Mouse (Mus musculus) limb, embryonic 11.5 days (tissue): Measurements from ENCODE around the gene Echdc3. TPM values are rescaled to one million over a fixed set of nuclear protein-coding genes. Genes with fewer than 3 reads are reported as not detected.

Experiments used
- ATAC-seq: fragments of 200-750 bp; cut with Nextera tagmentation; 2 replicates; pipeline ENCODE4 v1.8.0; 2017; ENCODE audit warnings: low read depth; ENCODE audit not compliant: insufficient number of reproducible peaks, low FRiP score, low TSS enrichment
- DNase-seq: peaks from one replicate; pipeline ENCODE4 v3.0.0-alpha.2; 2015; ENCODE audit warnings: low spot score
- H3K27ac ChIP-seq: fragments of 300-500 bp; sonication (generic); replicated peaks from 2 replicates; pipeline ENCODE4 v1.5.1; 2014; ENCODE audit warnings: low read depth, mild to moderate bottlenecking, low read length
- H3K27me3 ChIP-seq: fragments of 300-500 bp; sonication (generic); 2 replicates; pipeline ENCODE4 v1.6.1; 2014; ENCODE audit warnings: mild to moderate bottlenecking, low read length, mixed read lengths; ENCODE audit not compliant: control insufficient read depth, insufficient read depth
- H3K36me3 ChIP-seq: fragments of 300-500 bp; sonication (generic); 2 replicates; pipeline ENCODE4 v1.6.1; 2014; ENCODE audit warnings: mild to moderate bottlenecking, low read length, moderate library complexity, mixed read lengths; ENCODE audit not compliant: control insufficient read depth, insufficient read depth
- H3K4me1 ChIP-seq: fragments of 300-500 bp; sonication (generic); 2 replicates; pipeline ENCODE4 v1.6.1; 2014; ENCODE audit warnings: low read length, mixed read lengths; ENCODE audit not compliant: control insufficient read depth, insufficient read depth
- H3K4me2 ChIP-seq: fragments of 300-500 bp; sonication (generic); 2 replicates; pipeline ENCODE4 v1.6.1; 2014; ENCODE audit warnings: low read depth, mild to moderate bottlenecking, moderate library complexity; ENCODE audit not compliant: severe bottlenecking
- H3K4me3 ChIP-seq: fragments of 300-500 bp; sonication (generic); 2 replicates; pipeline ENCODE4 v1.5.1; 2014; ENCODE audit warnings: low read depth, low read length
- H3K9ac ChIP-seq: fragments of 300-500 bp; sonication (generic); 2 replicates; pipeline ENCODE4 v1.6.1; 2014; ENCODE audit warnings: mild to moderate bottlenecking, low read length
- H3K9me3 ChIP-seq: fragments of 300-500 bp; sonication (generic); 2 replicates; pipeline ENCODE4 v1.6.1; 2016; ENCODE audit warnings: low read length; ENCODE audit not compliant: control insufficient read depth
- WGBS: fragments of 180-500 bp; shearing (Covaris S2); extraction: QIAGEN DNeasy Blood & Tissue Kit; methylation state at CpG from one replicate; pipeline ENCODE4 v1.1.7; 2014; 5-methylcytosine and 5-hydroxymethylcytosine counted together
- polyA plus RNA-seq: library from polyadenylated mRNA; unstranded; fragments of >200 nt; fragmentation: Nextera tagmentation; extraction: Ambion mirVana; gene quantifications from 2 replicates; pipeline ENCODE4 v1.2.1, GENCODE M21; 2014

Gene Echdc3
- polyA plus RNA-seq = 2.7 and 4.5 TPM in 2 replicates

GRCm38 (mm10) chr2:6212724-6213511 is at the start of gene Echdc3:
Echdc3 (minus strand) TSS chr2:6213033.
- Histone ChIP-seq H3K9me3 (no peaks in the 10 kb centered on the region), H3K36me3 (no peaks in the 10 kb centered on the region), H3K27me3 (no peaks in the 10 kb centered on the region), H3K4me2 (peak within 1 kb of the TSS; percentile 59), H3K9ac (peak within 1 kb of the TSS; percentile 68), H3K4me1 (peaks cover 10% of the 10 kb centered on the region; the same call in 1 of the 2 replicates), H3K27ac (peak within 1 kb of the TSS; percentile 70), H3K4me3 (peak within 1 kb of the TSS; percentile 31)
- ATAC-seq (peak; percentile 94), DNase-seq (peak; percentile 94)
- 2% methylated on average over 30 of the region's 30 CpGs for WGBS

- no peak overlapping the region for H3K27ac ChIP-seq
- ATAC-seq (no peak), DNase-seq (no peak)
- H3K9me3 ChIP-seq = no peaks in the 10 kb centered on the region
- H3K27me3 ChIP-seq = no peaks in the 10 kb centered on the region
- H3K4me2 ChIP-seq = no peak overlapping the region
- H3K9ac ChIP-seq = no peak overlapping the region
- H3K36me3 ChIP-seq = no peaks in the 10 kb centered on the region
- H3K4me3 ChIP-seq = no peak overlapping the region
- H3K4me1 ChIP-seq = peaks cover 6% of the 10 kb centered on the region; the same call in 1 of the 2 replicates
- WGBS = 83% methylated on average over 9 of the region's 9 CpGs
Measured at GRCm38 (mm10) chr2:6261718-6262117, 48.9 kb upstream of the Echdc3 start.

- no peak overlapping the region; the same call in 1 of the 2 replicates for H3K4me2 ChIP-seq
- no peak for ATAC-seq
- no peaks in the 10 kb centered on the region for H3K9me3 ChIP-seq
- DNase-seq = no peak
- no peak overlapping the region for H3K4me3 ChIP-seq
- whole genome bisulfite sequencing = 49% methylated on average over 8 of the region's 8 CpGs
- peak overlapping the region; percentile 26; the same call in 1 of the 2 replicates for H3K27ac ChIP-seq
- no peak overlapping the region for H3K9ac ChIP-seq
- no peaks in the 10 kb centered on the region for H3K27me3 ChIP-seq
- peaks cover 8% of the 10 kb centered on the region; the same call in 1 of the 2 replicates for H3K4me1 ChIP-seq
- H3K36me3 ChIP-seq = no peaks in the 10 kb centered on the region
Measured at GRCm38 (mm10) chr2:6261201-6261672, 48.4 kb upstream of the Echdc3 start.

- DNase-seq (no peak), ATAC-seq (no peak)
- Histone ChIP-seq H3K27me3 (no peaks in the 10 kb centered on the region), H3K4me3 (no peak overlapping the region), H3K27ac (no peak overlapping the region; the same call in 1 of the 2 replicates), H3K4me2 (no peak overlapping the region), H3K9ac (no peak overlapping the region), H3K9me3 (no peaks in the 10 kb centered on the region), H3K36me3 (no peaks in the 10 kb centered on the region), H3K4me1 (peaks cover 8% of the 10 kb centered on the region; the same call in 1 of the 2 replicates)
- whole genome bisulfite sequencing = 94% methylated on average over 4 of the region's 4 CpGs
Measured at GRCm38 (mm10) chr2:6260661-6261060, 47.8 kb upstream of the Echdc3 start.

- WGBS = 85% methylated on average over 3 of the region's 3 CpGs
Measured at GRCm38 (mm10) chr2:6259182-6259581, 46.3 kb upstream of the Echdc3 start.

GRCm38 (mm10) chr2:6258026-6258425 is 45.2 kb upstream of the Echdc3 start:
- Histone ChIP-seq H3K4me1 (peaks cover 8% of the 10 kb centered on the region; the same call in 1 of the 2 replicates), H3K27me3 (no peaks in the 10 kb centered on the region), H3K9ac (no peak overlapping the region), H3K9me3 (no peaks in the 10 kb centered on the region; the same call in 1 of the 2 replicates), H3K4me2 (no peak overlapping the region), H3K27ac (no peak overlapping the region), H3K4me3 (no peak overlapping the region), H3K36me3 (no peaks in the 10 kb centered on the region)
- WGBS = 94% methylated on average over 4 of the region's 4 CpGs
- ATAC-seq (no peak), DNase-seq (no peak)

More at GRCm38 (mm10) chr2:6259182-6259581, 46.3 kb upstream of the Echdc3 start:
- peaks cover 8% of the 10 kb centered on the region; the same call in 1 of the 2 replicates for H3K4me1 ChIP-seq
- no peak overlapping the region for H3K9ac ChIP-seq
- H3K4me3 ChIP-seq = no peak overlapping the region
- ATAC-seq = no peak
- DNase-seq = no peak
- no peak overlapping the region for H3K27ac ChIP-seq
- no peak overlapping the region for H3K4me2 ChIP-seq
- H3K36me3 ChIP-seq = no peaks in the 10 kb centered on the region
- no peaks in the 10 kb centered on the region for H3K27me3 ChIP-seq
- H3K9me3 ChIP-seq = no peaks in the 10 kb centered on the region; the same call in 1 of the 2 replicates

GRCm38 (mm10) chr2:6257146-6257545 is 44.3 kb upstream of the Echdc3 start:
- no peak overlapping the region for H3K9ac ChIP-seq
- H3K36me3 ChIP-seq = no peaks in the 10 kb centered on the region
- peaks cover 8% of the 10 kb centered on the region; the same call in 1 of the 2 replicates for H3K4me1 ChIP-seq
- ATAC-seq (no peak), DNase-seq (no peak)
- no peak overlapping the region for H3K27ac ChIP-seq
- H3K27me3 ChIP-seq = no peaks in the 10 kb centered on the region
- no peak overlapping the region for H3K4me3 ChIP-seq
- WGBS = 49% methylated on average over 2 of the region's 2 CpGs
- no peaks in the 10 kb centered on the region; the same call in 1 of the 2 replicates for H3K9me3 ChIP-seq
- no peak overlapping the region for H3K4me2 ChIP-seq

- H3K9ac ChIP-seq = no peak overlapping the region
- no peaks in the 10 kb centered on the region for H3K27me3 ChIP-seq
- 71% methylated on average over 19 of the region's 19 CpGs for WGBS
- ATAC-seq (peak; percentile 41; the same call in 1 of the 2 replicates), DNase-seq (peak; percentile 52)
- H3K4me3 ChIP-seq = no peak overlapping the region
- H3K4me2 ChIP-seq = no peak overlapping the region
- H3K27ac ChIP-seq = peak overlapping the region; percentile 22; the same call in 1 of the 2 replicates
- H3K36me3 ChIP-seq = no peaks in the 10 kb centered on the region
- no peaks in the 10 kb centered on the region; the same call in 1 of the 2 replicates for H3K9me3 ChIP-seq
- H3K4me1 ChIP-seq = peaks cover 4% of the 10 kb centered on the region; the same call in 1 of the 2 replicates
Measured at GRCm38 (mm10) chr2:6255989-6256841, 43.4 kb upstream of the Echdc3 start.
